Mouse (Mus musculus): Measurements from ENCODE around the gene Tinag.
"Not testable (repeated sequence)": the region's sequence is repeated elsewhere in the genome, so short reads cannot be mapped to it uniquely, and the experiment has no call there.

Tinag gene

DNA sequence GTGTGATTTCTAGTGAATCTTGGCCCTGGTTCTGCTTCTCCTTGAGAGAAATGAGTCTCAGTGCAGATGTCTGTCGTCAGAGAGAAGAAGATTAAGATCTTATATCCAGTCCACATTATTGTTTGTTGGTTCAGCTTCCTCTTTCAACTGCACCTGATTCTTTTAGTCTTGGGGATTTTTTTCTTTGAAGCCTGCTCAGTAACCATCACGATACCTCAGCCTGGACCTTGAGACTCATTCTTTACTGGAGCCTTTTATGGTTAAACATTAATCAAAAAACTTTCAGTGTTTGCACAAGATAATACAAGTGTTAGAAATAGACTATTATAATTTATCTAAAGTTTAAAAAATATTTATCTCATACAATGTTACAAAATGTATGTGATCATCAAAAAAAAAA is at the start of gene Tinag:
Gene Tinag, minus strand, starts transcription at position 210 of the 400 bp plus-strand sequence.
- no peak for DNase-seq

DNA sequence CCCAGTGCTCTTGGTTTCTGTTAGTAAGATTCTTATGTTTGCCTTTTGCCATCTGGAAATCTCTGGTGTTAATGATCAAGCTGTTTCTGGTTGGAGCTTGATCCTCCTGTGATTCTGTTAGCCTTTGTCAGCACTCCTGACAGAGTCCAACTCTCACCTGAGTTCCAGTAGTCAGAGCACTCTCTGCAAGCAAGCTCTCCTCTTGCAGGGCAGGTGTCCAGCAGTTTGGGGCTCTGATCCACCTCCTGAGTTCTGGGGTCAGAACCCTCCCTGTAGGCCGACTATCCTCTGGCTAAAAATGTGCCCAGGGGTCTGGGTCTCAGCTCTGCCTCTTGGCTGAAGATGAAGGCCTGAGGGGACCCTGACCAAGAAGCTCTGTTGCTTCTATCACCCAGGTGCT is 37.6 kb upstream of the Tinag start:
- not testable (repeated sequence) for DNase-seq

DNA sequence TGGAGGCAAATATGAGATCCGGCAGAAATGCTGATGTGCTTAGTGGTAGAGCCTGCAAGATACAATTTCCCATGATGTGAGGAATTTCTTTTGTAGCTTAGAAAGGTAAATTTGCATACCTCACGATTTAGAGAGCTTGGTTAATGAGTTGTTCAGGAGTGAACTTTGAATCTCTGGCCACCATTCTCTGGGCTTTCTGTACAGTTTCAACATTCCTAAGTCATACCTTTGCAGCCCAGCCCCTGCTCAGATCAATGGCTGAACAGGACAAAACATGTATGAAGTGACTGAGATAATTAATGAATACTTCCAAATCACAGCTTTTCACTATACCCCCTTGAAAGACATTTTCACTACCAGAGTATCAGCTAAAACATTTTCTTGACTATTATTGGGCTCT is 26.1 kb upstream of the Tinag start:
- DNase-seq = no peak

DNA sequence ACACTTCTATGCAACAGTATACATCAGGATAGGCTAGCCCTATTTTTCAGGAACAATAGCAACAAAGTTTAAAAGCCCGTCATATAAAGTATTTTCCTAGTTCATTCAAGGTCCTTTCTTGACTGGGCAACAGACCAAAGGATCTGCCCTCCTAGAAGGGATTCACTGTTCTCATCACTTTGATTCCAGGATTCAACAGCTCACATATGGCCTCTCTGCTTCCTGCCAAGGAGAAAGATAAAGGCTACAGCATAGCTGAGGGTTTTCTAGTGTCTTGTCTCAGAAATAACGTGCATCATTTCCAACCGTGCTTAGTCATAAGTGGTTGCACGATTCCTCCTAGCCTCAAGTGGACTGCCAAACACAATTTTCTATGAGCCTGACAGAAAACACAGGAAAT is 11.0 kb upstream of the Tinag start:
- no peak for DNase-seq

DNA sequence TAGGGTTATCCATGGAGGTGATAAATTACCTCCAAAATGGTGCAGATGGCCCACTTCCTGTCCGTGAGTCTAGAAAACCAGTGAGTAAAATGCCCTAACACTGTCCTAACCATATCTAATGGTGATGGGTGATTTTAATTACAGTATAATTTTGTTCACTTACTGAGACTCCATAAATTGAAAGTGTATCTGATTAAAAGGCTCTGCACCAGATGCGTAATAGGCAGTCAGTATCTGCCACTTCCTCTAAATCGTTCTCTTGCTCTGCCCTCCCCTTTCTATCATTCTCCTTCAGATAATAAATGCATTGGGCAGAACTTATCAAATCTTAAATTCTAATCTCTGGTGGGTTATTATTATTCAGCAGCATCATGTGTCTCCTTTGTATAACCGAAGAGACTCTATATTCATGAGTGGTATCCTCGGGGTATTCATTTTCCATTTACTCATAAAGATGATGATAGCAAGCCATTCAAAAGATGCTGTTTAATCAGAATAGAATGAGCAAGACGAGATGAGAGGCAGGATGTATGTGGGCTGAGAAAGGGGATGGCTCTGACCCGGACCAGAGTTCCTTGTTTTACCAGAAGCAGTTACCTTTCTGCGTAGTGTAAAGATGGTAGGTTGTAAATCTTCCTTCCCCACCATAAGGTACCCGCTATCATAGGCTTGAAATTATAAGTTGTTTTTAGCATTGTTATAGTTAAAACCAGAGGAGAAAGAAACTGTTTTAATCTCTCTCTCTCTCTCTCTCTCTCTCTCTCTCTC is 9.0 kb upstream of the Tinag start:
- DNase-seq = no peak

DNA sequence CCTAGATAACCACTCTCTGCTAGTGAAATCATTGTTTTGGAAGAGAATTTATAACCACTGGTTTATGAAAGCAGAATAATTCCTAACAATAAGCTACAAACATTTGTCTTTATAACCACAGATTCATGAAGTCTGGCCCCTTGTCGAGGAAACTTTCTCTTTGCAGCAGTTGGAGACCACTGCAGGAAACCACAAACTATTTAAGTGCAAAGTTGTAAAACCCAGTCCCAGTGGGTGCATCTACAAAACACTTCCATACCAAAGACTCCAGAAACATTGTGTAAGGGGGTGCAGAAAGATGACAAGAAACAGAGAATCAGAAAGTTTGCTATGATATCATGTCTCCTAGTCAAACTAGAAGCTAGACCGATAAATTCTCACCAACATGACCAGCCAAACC is 5.8 kb upstream of the Tinag start:
- no peak for DNase-seq

DNA sequence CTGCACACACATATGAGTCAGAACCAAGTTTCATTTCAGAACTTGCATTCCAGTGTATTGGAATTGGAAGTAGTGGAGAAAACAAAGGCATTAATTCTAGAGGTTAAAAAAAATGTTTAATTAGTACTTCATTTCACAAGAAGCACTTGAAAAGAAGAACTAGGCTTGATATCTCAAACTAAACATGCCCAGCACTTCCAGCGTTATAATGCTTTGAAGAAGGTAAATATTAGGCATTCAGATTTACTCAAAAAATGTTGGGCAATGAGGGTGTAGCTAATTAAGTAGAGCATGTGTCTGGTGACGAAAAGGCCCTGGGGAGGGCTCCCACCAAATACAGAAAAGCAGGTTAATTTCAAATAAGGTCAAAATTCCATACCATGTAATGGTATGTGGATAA is 4.1 kb upstream of the Tinag start:
- DNase-seq = no peak

DNA sequence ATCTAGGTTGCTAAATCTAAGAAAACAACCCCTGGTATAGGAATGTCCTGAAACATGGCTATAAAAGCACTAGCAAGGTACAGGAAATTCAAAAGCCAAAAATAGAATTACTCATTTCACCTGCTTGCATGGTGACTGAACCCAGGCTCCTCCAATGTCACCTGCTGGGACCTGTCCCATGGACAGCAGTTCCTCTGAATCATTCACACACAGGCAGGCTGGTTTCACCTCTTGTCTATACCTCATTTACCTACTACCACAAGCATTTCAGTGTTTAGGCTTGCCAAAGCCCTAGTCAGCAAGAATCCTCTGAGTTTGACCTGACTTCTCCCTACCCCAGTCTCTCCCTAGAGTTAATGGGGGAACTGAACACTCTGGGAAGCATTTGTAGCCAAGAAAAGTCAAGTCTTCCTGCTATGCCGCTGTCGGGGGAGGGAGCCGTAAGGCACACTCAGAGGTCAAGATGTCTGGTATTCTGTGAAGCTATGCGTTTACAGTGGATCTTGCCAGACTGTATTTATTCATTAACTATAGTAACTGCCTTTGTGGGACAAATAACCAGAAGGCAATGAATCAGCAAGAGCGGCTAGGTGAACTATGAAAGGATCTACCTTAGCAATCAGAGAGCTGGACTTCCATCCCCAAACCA is 597 bp upstream of the Tinag start:
- no peak for DNase-seq

DNA sequence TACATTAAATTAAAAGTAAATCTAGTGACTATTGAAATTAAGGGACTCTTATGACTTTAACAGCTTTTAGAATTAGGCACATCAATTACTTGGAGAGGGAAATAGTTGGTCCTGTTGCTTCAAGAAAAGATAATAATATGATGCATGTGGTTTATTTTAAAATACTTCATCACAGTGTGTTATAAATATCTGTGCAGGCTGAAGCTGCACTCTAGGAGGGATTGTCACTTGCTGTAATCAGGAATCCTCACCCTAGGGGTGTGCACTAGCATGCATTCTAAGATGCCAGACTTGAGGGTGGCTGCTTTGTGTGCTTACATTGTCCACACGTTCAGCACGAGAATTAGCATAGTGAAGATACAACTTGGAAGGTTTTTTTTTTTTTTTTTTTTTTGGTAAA is 10.2 kb downstream of the Tinag start:
- no peak for DNase-seq

DNA sequence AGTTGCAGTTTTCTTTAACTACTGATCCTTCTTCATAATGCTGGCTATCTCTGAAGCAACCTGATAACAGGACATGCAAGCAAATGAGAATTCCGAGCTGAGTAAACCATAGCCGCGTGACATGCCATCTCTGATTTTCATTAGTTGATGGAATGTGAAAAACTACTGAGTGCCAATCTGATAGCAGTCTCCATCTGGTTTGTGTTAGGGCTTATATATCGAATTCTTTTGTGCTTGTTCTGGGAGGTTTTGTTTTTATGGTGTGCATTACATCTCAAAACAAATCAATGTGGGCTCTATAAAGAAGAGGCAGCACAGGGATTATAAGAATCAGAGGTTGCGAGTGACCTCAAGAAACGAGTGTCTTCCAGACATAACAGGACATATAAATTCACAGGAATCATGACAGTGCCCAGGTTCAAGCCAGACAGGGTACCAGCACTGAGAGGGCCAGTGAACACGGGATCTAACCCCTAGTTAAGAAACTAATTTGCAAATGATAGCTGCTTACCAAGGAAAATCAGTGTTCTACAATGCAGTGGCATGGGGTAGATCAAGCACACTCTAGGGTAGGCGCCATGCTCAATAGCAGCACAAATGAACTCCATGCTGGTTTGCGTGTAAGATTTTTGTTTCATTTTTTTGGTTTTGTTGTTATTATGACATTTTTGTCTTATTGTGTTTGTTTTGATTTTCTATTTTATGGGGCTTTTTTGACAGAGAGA is 13.0 kb downstream of the Tinag start:
- DNase-seq = no peak

DNA sequence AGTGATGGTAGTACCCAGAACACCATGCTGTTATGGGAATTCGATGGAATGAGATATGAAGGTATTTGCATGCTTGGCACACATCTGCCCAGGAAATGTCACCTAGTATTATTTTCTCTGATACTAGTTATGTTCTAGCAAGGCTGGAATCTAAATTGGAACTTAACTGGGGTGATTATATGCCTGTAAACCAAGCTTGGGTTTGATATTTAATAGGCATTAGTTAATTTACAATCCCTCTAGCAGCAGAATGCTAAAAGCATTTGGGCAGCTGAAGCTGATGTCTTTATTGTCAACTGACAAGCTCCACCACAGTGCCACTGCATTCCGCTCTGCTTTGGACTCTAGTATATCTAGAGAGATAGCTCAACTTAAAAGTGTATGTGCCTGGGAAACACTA is 20.3 kb downstream of the Tinag start:
- no peak for DNase-seq

DNA sequence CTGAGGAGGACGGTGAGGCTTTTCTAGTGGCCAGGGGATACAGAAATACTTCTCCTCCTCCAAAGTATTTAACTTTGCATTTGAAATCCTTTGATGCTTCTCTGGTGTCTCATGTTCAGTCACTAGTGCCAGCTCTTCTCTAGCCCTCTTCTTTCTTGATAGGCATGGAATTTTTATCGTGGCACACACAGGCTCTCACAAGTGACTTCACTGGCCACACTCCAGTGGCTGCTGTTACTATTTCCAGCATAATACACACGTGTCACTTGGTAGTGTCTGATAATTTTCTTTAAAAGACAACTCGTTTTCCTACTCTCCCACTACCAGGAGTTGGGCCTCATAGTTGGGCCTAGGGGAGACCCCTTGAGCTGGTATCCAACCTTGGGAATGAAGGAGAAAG is 26.7 kb downstream of the Tinag start:
- DNase-seq = no peak

DNA sequence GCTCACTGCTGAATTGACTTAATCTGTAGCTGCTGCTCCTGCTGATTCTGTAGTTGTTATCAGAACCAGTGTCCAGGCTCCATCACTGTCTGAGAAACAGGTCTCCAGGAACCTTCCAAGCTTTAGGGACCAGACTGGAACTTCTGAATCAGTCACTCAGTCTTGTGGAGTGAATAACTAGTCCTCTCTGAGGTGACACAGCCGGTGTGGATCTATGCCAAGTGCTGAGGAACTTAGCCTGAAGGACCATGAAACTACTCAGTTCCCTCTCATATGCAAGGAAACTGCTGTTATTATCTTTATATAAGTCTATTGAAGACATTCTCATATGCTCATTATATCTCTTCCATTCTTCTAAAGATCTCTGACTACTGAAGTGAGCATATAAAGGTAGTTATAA is 49.6 kb downstream of the Tinag start:
- DNase-seq = no peak

DNA sequence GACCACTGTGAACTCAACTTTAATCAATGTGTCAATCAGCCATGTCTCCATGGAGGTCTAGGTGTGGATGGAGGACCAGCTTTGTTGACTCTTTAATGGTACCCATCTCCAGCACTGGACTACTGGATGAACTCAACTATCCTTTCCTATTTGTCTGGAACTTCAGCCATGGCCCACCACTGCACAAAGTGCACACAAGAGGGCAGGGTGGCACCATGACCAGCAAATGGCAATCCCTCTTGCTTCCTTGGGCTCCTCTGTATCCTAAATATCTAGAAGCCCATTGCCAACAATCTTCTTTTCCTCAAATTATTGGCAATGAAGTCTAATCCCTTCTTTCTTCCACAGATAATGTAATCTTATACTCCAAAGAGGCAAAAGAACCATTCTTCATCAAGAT is 55.6 kb downstream of the Tinag start:
- no peak for DNase-seq

DNA sequence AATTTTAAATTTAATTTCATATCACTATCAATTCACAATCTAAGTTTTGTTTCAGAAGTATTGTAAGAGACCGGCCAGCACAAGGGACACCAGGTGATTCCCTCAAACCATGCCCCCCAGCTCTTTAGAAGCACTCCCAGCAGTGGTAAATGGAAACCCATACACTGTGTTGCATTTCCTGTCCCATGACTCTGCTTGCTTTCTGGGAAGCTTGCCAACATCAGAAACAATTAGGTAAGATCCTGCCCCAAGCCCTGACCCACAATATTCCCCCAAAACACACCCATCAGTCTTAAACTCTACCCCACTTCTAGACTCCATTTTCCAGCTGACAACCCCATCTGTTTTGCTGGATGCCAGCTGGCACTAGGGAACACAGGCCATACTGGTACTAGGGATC is 110.8 kb downstream of the Tinag start:
- no peak for DNase-seq

DNA sequence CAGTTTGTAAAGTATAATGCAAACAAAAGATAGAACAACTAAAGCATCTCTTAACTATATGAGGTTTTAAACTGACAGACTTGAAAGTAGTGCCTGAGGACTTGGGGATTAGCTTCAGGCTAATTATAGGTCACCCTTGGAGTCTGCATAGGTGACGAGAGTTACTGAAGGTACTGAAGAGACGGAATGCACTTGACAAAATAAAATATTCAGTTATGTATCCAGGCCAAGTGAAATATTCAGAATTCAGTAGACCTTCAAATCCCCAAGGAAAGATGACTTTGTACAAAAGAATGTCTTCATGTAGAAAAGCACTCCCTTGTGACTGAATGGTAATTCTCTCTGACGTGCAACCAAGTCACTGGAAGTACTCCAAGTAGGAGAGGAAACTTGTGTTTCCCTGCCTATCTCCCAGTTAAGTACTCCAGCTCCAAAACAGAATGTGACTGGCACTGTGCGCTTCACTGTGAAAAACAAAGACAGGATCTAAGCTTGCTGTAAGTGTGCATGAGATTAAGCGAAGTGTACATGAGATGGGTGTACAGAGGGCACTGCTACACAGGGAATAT is 130.4 kb downstream of the Tinag start:
- no peak for DNase-seq
